Mouse (Mus musculus): ENCODE data around the gene Hs3st3b1. TPM values are rescaled to one million over a fixed set of nuclear protein-coding genes. Genes with fewer than 3 reads are reported as not detected.

Gene Hs3st3b1
- 0.56 and 0.62 TPM in 2 replicates for polyA plus RNA-seq (2012)

GRCm38 (mm10) chr11:63922091-63922621 is at the start of gene Hs3st3b1:
Hs3st3b1 (minus strand) TSS chr11:63922290.

Other genes with a start within 250 kb of the Hs3st3b1 start
- gene Cox10, start 157.2 kb upstream of the Hs3st3b1 start, polyA plus RNA-seq (2012) = 30.3 and 31.6 TPM in 2 replicates